Mouse (Mus musculus): ENCODE data around the gene Clasp2.

DNA sequence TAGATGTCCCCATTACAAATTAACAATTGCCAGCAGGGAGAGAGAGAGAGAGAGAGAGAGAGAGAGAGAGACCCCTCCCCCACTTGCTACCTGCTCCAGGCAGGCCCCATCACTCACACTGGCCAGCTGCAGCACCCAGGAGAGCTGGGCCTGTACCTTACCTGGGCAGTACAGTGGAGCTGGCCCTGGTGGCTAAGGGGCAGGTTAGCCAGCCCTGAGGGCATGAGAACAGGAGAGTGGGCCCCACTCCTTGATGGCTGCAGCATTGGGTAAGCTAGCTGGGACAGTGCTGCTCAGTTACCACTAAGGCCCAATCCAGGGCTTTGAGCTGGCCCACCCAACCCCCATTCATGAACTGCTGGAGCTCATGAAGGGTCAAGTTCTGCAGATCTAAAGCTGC, 5.4 kb upstream of the Clasp2 start:
- no peak for TF ChIP-seq TAL1 (IDR thresholded peaks at IDR 0.05; ENCODE audit: low read length)
- TF ChIP-seq GATA1 (IDR thresholded peaks at IDR 0.05; ENCODE audit: low read length): no peak
